ENCODE assay signal across 9 mouse cellular contexts in genomic region chr16:16854836-16855235, GRCm38 (mm10). TPM values are rescaled to one million over a fixed set of nuclear protein-coding genes. Genes with fewer than 3 reads are reported as not detected.
DNase-seq lines count a peak whose midpoint lies in the region; ATAC-seq and TF ChIP-seq lines count a peak whose summit lies in the region.
"Had no signal": no experiment of that assay in that cellular context is flagged by ENCODE, and none has a peak within 500 bp of the region (broad histone marks: within the 10 kb centered on the region; RNA-seq: fewer than 3 reads in every experiment).

No protein-coding gene starts in this region.

- H3K27ac ChIP-seq in heart, embryonic 12.5 days (ENCODE audit: poor library complexity, severe bottlenecking): no peak overlapping the region
- no peak overlapping the region for H3K27ac ChIP-seq in layer of hippocampus, adult 2 months
- H3K27ac ChIP-seq: liver, embryonic 13.5 days had no signal

- H3K27me3 ChIP-seq in heart, embryonic 12.5 days (replicated peaks): no peaks in the 10 kb centered on the region
- H3K27me3 ChIP-seq: liver, embryonic 13.5 days had no signal

- no peak overlapping the region for H3K4me3 ChIP-seq in heart, embryonic 12.5 days
- H3K4me3 ChIP-seq in layer of hippocampus, adult 2 months: no peak overlapping the region
- H3K4me3 ChIP-seq: liver, embryonic 13.5 days had no signal

- ATAC-seq in heart, embryonic 12.5 days (ENCODE audit: insufficient number of reproducible peaks, low FRiP score): no peak
- no peak for ATAC-seq in monocyte, adult 5-6 weeks (replicated peaks; ENCODE audit: insufficient number of reproducible peaks, low FRiP score, low TSS enrichment, poor library complexity, severe bottlenecking)

- 28% methylated on average over 6 of the region's 6 CpGs for WGBS in heart, embryonic 12.5 days

- no peaks in the 10 kb centered on the region for H3K36me3 ChIP-seq in heart, embryonic 12.5 days
- H3K36me3 ChIP-seq: liver, embryonic 13.5 days had no signal

- intact Hi-C loops in gastrocnemius, postnatal 14 days (cut with DNase I; ENCODE audit: low total_unique reads): loop anchor here (5.0 kb wide), 1 partner anchor 57 kb away; no protein-coding TSS in a partner anchor

- TF ChIP-seq CTCF in layer of hippocampus, adult 2 months (conservative IDR thresholded peaks at IDR 0.05): peak; percentile 85

- peaks cover 7% of the 10 kb centered on the region; the same call in 1 of the 2 replicates for H3K9me3 ChIP-seq in heart, embryonic 12.5 days (replicated peaks)
- H3K9me3 ChIP-seq: liver, embryonic 13.5 days had no signal

- H3K4me2 ChIP-seq in heart, embryonic 12.5 days: no peak overlapping the region
- H3K4me2 ChIP-seq: liver, embryonic 13.5 days had no signal

- H3K9ac ChIP-seq in heart, embryonic 12.5 days: no peak overlapping the region
- H3K9ac ChIP-seq: liver, embryonic 13.5 days had no signal

- DNase-seq in heart, adult 18-20 months: peak; percentile 49 to 74
- peak; percentile 86 for DNase-seq in 416B (ENCODE audit: low read depth)
- DNase-seq in R1 (ENCODE audit: low read depth, low spot score): peak; percentile 80
- DNase-seq in gastrocnemius, postnatal 14 days: peak; percentile 32
- DNase-seq in layer of hippocampus, adult 2 months (ENCODE audit: low spot score in 2 of 2): peak in 1 of 2 experiments; percentile 60
- DNase-seq in natural killer cell, adult 2 months (ENCODE audit: low spot score in 2 of 2): peak; percentile 48 to 67
- DNase-seq: liver, embryonic 13.5 days had no signal

- no peaks in the 10 kb centered on the region for H3K4me1 ChIP-seq in heart, embryonic 12.5 days (replicated peaks)
- H3K4me1 ChIP-seq: liver, embryonic 13.5 days had no signal

RNA-seq across cellular contexts. Expression of gene Igll1, which starts 8.9 kb away (rescaled TPM):
- total RNA-seq in heart, adult 18-20 months (2021): not detected
- polyA plus RNA-seq in heart, embryonic 12.5 days (2016; fragmentation: Nextera tagmentation; extraction: Ambion mirVana): 0.15 TPM in 1 of 2 replicates, not detected in the other
- total RNA-seq in gastrocnemius, postnatal 14 days (2021): not detected
- not detected for total RNA-seq in layer of hippocampus, adult 2 months (2021)
- total RNA-seq in monocyte, adult 5-6 weeks (2017): not detected in 3 replicates

RNA-seq across cellular contexts. Expression of gene Top3b, which starts 15.7 kb away (rescaled TPM):
- 10 to 100 TPM; 23.1 to 28.6 TPM for total RNA-seq in heart, adult 18-20 months (2021)
- polyA plus RNA-seq in heart, embryonic 12.5 days (2016; fragmentation: Nextera tagmentation; extraction: Ambion mirVana): 44.3 and 49.4 TPM in 2 replicates
- 10 to 100 TPM; 20.8 to 22.6 TPM for total RNA-seq in gastrocnemius, postnatal 14 days (2021)
- 10 to 100 TPM; 69.9 to 75.5 TPM for total RNA-seq in layer of hippocampus, adult 2 months (2021)
- 56.2 to 96.3 TPM (median 60.3 TPM) in 3 replicates for total RNA-seq in monocyte, adult 5-6 weeks (2017)

RNA-seq across cellular contexts. Expression of gene Vpreb1, which starts 15.8 kb away (rescaled TPM):
- under 1 TPM in 1 of 2 experiments, not detected in 1; 0.39 TPM for total RNA-seq in heart, adult 18-20 months (2021)
- polyA plus RNA-seq in heart, embryonic 12.5 days (2016; fragmentation: Nextera tagmentation; extraction: Ambion mirVana): 0.70 and 1.1 TPM in 2 replicates
- total RNA-seq in gastrocnemius, postnatal 14 days (2021): not detected
- total RNA-seq in layer of hippocampus, adult 2 months (2021): under 1 TPM; 0.49 to 0.51 TPM
- total RNA-seq in monocyte, adult 5-6 weeks (2017): 0.68 TPM in 1 of 3 replicates, not detected in the others

RNA-seq across cellular contexts. Expression of gene Spag6l, which starts 25.6 kb away (rescaled TPM):
- total RNA-seq in heart, adult 18-20 months (2021): under 1 TPM in 1 of 2 experiments, not detected in 1; 0.54 TPM
- polyA plus RNA-seq in heart, embryonic 12.5 days (2016; fragmentation: Nextera tagmentation; extraction: Ambion mirVana): 0.12 and 0.15 TPM in 2 replicates
- not detected for total RNA-seq in gastrocnemius, postnatal 14 days (2021)
- 10 to 100 TPM in 1 of 2 experiments, 1 to 10 TPM in 1; 9.9 to 10.0 TPM for total RNA-seq in layer of hippocampus, adult 2 months (2021)
- 1.7 TPM in 1 of 3 replicates, not detected in the others for total RNA-seq in monocyte, adult 5-6 weeks (2017)
- polyA plus RNA-seq: liver, embryonic 13.5 days had no signal

RNA-seq across cellular contexts. Expression of gene Ppm1f, which starts 41.4 kb away (rescaled TPM):
- total RNA-seq in heart, adult 18-20 months (2021): 10 to 100 TPM; 26.3 to 28.6 TPM
- polyA plus RNA-seq in heart, embryonic 12.5 days (2016; fragmentation: Nextera tagmentation; extraction: Ambion mirVana): 36.1 and 37.6 TPM in 2 replicates
- 10 to 100 TPM; 14.4 to 14.8 TPM for total RNA-seq in gastrocnemius, postnatal 14 days (2021)
- total RNA-seq in layer of hippocampus, adult 2 months (2021): 10 to 100 TPM; 45.5 to 51.4 TPM
- 4.3 to 10.6 TPM (median 6.3 TPM) in 3 replicates for total RNA-seq in monocyte, adult 5-6 weeks (2017)
